Mouse (Mus musculus) hindbrain, embryonic 16.5 days (tissue): ENCODE results near the gene Lrp11. TPM values are rescaled to one million over a fixed set of nuclear protein-coding genes. Genes with fewer than 3 reads are reported as not detected.

Experiments used
- ATAC-seq: fragments of 200-750 bp; cut with Nextera tagmentation; 2 replicates; pipeline ENCODE4 v1.8.0; 2017; ENCODE audit warnings: moderate TSS enrichment, moderate library complexity
- H3K27ac ChIP-seq: fragments of 300-500 bp; sonication (generic); 2 replicates; pipeline ENCODE4 v1.5.1; 2014; ENCODE audit warnings: low read depth, mild to moderate bottlenecking, control low read depth, low read length, moderate library complexity
- H3K27me3 ChIP-seq: fragments of 300-500 bp; sonication (generic); replicated peaks from 2 replicates; pipeline ENCODE4 v1.6.1; 2014; ENCODE audit warnings: low read length; ENCODE audit not compliant: control insufficient read depth, insufficient read depth
- H3K36me3 ChIP-seq: fragments of 300-500 bp; sonication (generic); 2 replicates; pipeline ENCODE4 v1.6.1; 2014; ENCODE audit warnings: mild to moderate bottlenecking, low read length, moderate library complexity, mixed read lengths; ENCODE audit not compliant: control insufficient read depth, insufficient read depth
- H3K4me1 ChIP-seq: fragments of 300-500 bp; sonication (generic); 2 replicates; pipeline ENCODE4 v1.6.1; 2014; ENCODE audit warnings: low read depth, low read length; ENCODE audit not compliant: control insufficient read depth, insufficient read depth
- H3K4me2 ChIP-seq: fragments of 300-500 bp; sonication (generic); 2 replicates; pipeline ENCODE4 v1.6.1; 2014; ENCODE audit warnings: mild to moderate bottlenecking, low read length, control low read depth, moderate library complexity
- H3K4me3 ChIP-seq: fragments of 300-500 bp; sonication (generic); 2 replicates; pipeline ENCODE4 v1.5.1; 2014; ENCODE audit warnings: mild to moderate bottlenecking, low read length, control low read depth, moderate library complexity
- H3K9ac ChIP-seq: fragments of 300-500 bp; sonication (generic); 2 replicates; pipeline ENCODE4 v1.6.1; 2014; ENCODE audit warnings: low read depth, mild to moderate bottlenecking, control low read depth, low read length, moderate library complexity
- H3K9me3 ChIP-seq: fragments of 300-500 bp; sonication (generic); 2 replicates; pipeline ENCODE4 v1.6.1; 2014; ENCODE audit warnings: mild to moderate bottlenecking, low read length, moderate library complexity; ENCODE audit not compliant: control insufficient read depth
- WGBS: fragments of 180-500 bp; shearing (Covaris S2); extraction: QIAGEN DNeasy Blood & Tissue Kit; methylation state at CpG from one replicate; pipeline ENCODE4 v1.1.7; 2014; 5-methylcytosine and 5-hydroxymethylcytosine counted together
- polyA plus RNA-seq: library from polyadenylated mRNA; unstranded; fragments of >200 nt; fragmentation: Nextera tagmentation; extraction: Ambion mirVana; gene quantifications from 2 replicates; pipeline ENCODE4 v1.2.1, GENCODE M21; 2015

The Lrp11 gene
- polyA plus RNA-seq, 1 experiment from 2014 or later = 41.3 TPM

GRCm38 (mm10) chr10:7645911-7646310 is 56.3 kb downstream of the Lrp11 start:
- ATAC-seq = no peak
- H3K27ac ChIP-seq = no peak overlapping the region
- WGBS = 81% methylated on average over 2 of the region's 2 CpGs

GRCm38 (mm10) chr10:7649059-7649458 is 59.5 kb downstream of the Lrp11 start:
- H3K27me3 ChIP-seq = no peaks in the 10 kb centered on the region
- 90% methylated on average over 4 of the region's 4 CpGs for WGBS
- no peak overlapping the region for H3K27ac ChIP-seq
- H3K4me3 ChIP-seq = no peak overlapping the region
- no peak for ATAC-seq
- no peak overlapping the region for H3K9ac ChIP-seq
- H3K9me3 ChIP-seq = no peaks in the 10 kb centered on the region
- peaks cover 11% of the 10 kb centered on the region for H3K36me3 ChIP-seq
- H3K4me2 ChIP-seq = no peak overlapping the region
- H3K4me1 ChIP-seq = no peaks in the 10 kb centered on the region

More at GRCm38 (mm10) chr10:7645911-7646310, 56.3 kb downstream of the Lrp11 start:
- no peak overlapping the region for H3K4me3 ChIP-seq
- H3K27me3 ChIP-seq = no peaks in the 10 kb centered on the region
- no peak overlapping the region for H3K4me2 ChIP-seq
- no peak overlapping the region for H3K9ac ChIP-seq
- no peaks in the 10 kb centered on the region for H3K4me1 ChIP-seq
- H3K9me3 ChIP-seq = no peaks in the 10 kb centered on the region
- H3K36me3 ChIP-seq = peaks cover 21% of the 10 kb centered on the region

GRCm38 (mm10) chr10:7651057-7651456 is 61.5 kb downstream of the Lrp11 start:
- H3K9ac ChIP-seq = no peak overlapping the region
- ATAC-seq = no peak
- peaks cover 5% of the 10 kb centered on the region for H3K36me3 ChIP-seq
- H3K27me3 ChIP-seq = no peaks in the 10 kb centered on the region
- no peaks in the 10 kb centered on the region for H3K9me3 ChIP-seq
- no peak overlapping the region for H3K27ac ChIP-seq
- WGBS = 88% methylated on average over 2 of the region's 2 CpGs
- no peak overlapping the region for H3K4me3 ChIP-seq
- no peak overlapping the region for H3K4me2 ChIP-seq
- H3K4me1 ChIP-seq = no peaks in the 10 kb centered on the region

GRCm38 (mm10) chr10:7662471-7663141 is 73.0 kb downstream of the Lrp11 start:
- Histone ChIP-seq H3K27me3 (no peaks in the 10 kb centered on the region), H3K9ac (peak overlapping the region; percentile 93), H3K9me3 (no peaks in the 10 kb centered on the region), H3K4me3 (peak overlapping the region; percentile 98), H3K4me2 (peak overlapping the region; percentile 94), H3K36me3 (no peaks in the 10 kb centered on the region), H3K4me1 (peaks cover 10% of the 10 kb centered on the region), H3K27ac (peak overlapping the region; percentile 98)
- ATAC-seq = peak; percentile 82
- WGBS = under 1% methylated on average over 44 of the region's 44 CpGs

GRCm38 (mm10) chr10:7663159-7664026 is 73.8 kb downstream of the Lrp11 start:
- Histone ChIP-seq H3K27me3 (no peaks in the 10 kb centered on the region), H3K9me3 (no peaks in the 10 kb centered on the region), H3K4me1 (peaks cover 16% of the 10 kb centered on the region), H3K27ac (peak overlapping the region; percentile 98), H3K4me3 (peak overlapping the region; percentile 98), H3K36me3 (no peaks in the 10 kb centered on the region), H3K9ac (peak overlapping the region; percentile 93), H3K4me2 (peak overlapping the region; percentile 94)
- WGBS = under 1% methylated on average over 52 of the region's 64 CpGs
- ATAC-seq = peak; percentile 92

- 65% methylated on average over 6 of the region's 6 CpGs for WGBS
- Histone ChIP-seq H3K36me3 (no peaks in the 10 kb centered on the region), H3K4me1 (peaks cover 17% of the 10 kb centered on the region)
These were observed 74.5 kb downstream of the Lrp11 start for GRCm38 (mm10) chr10:7664027-7664526.

GRCm38 (mm10) chr10:7664889-7665288 is 75.3 kb downstream of the Lrp11 start:
- Histone ChIP-seq H3K27ac (no peak overlapping the region), H3K4me3 (no peak overlapping the region), H3K9ac (no peak overlapping the region), H3K4me2 (no peak overlapping the region), H3K27me3 (no peaks in the 10 kb centered on the region), H3K9me3 (no peaks in the 10 kb centered on the region), H3K4me1 (peaks cover 17% of the 10 kb centered on the region), H3K36me3 (peaks cover 3% of the 10 kb centered on the region; the same call in 1 of the 2 replicates)
- no peak for ATAC-seq
- WGBS = 92% methylated on average over 1 of the region's 1 CpGs

More at GRCm38 (mm10) chr10:7664027-7664526, 74.5 kb downstream of the Lrp11 start:
- peak overlapping the region; percentile 98 for H3K27ac ChIP-seq
- peak overlapping the region; percentile 98 for H3K4me3 ChIP-seq
- peak overlapping the region; percentile 93 for H3K9ac ChIP-seq
- no peaks in the 10 kb centered on the region for H3K27me3 ChIP-seq
- peak overlapping the region; percentile 94 for H3K4me2 ChIP-seq
- no peak for ATAC-seq
- no peaks in the 10 kb centered on the region for H3K9me3 ChIP-seq

GRCm38 (mm10) chr10:7667342-7667802 is 77.8 kb downstream of the Lrp11 start, which contains the start of gene Nup43:
TSS of gene Nup43 (plus strand) at chr10:7667503.
- Histone ChIP-seq H3K9me3 (no peaks in the 10 kb centered on the region), H3K9ac (peak within 1 kb of the TSS; percentile 73), H3K4me1 (peaks cover 10% of the 10 kb centered on the region), H3K4me2 (peak within 1 kb of the TSS; percentile 68), H3K36me3 (peaks cover 6% of the 10 kb centered on the region), H3K27me3 (no peaks in the 10 kb centered on the region), H3K4me3 (peak within 1 kb of the TSS; percentile 67), H3K27ac (peak within 1 kb of the TSS; percentile 78)
- ATAC-seq = peak; percentile 87
- WGBS = 0% methylated on average over 24 of the region's 24 CpGs

GRCm38 (mm10) chr10:7673673-7674072 is 84.1 kb downstream of the Lrp11 start:
- H3K27ac ChIP-seq = no peak overlapping the region
- H3K4me1 ChIP-seq = peaks cover 4% of the 10 kb centered on the region
- ATAC-seq = peak; percentile 45; the same call in 1 of the 2 replicates
- peaks cover 20% of the 10 kb centered on the region for H3K36me3 ChIP-seq
- 83% methylated on average over 1 of the region's 1 CpGs for WGBS
- no peaks in the 10 kb centered on the region for H3K27me3 ChIP-seq
- no peak overlapping the region for H3K9ac ChIP-seq
- H3K4me2 ChIP-seq = no peak overlapping the region
- no peaks in the 10 kb centered on the region for H3K9me3 ChIP-seq
- no peak overlapping the region for H3K4me3 ChIP-seq
